Mouse (Mus musculus) cerebellum, adult 18-20 months (tissue): ENCODE data around the gene Olfr1412.

Source experiments
- DNase-seq, 2 experiments: peaks; one replicate each; pipeline ENCODE4 v3.0.0; 2021

The Olfr1412 gene

DNA sequence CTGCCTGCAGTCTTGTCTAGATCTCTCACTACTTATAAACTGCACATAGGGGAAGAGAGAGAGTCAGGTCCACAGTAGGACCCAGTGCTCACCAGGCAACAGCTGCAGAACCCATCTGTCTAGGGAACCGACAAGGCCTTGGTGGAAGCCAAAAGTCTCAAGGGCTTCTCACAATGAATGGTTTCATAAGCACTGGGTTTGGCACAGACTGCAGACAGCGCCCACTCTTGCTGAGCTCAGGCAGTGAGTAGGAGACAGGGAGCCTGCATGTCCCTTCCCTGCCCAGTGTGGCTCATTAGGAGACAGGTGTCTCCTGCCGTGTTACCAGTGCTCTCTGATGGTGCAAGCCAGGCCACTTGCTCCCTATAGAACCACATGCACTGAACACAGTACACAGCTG, 52.6 kb downstream of the Olfr1412 start:
- no peak for DNase-seq

DNA sequence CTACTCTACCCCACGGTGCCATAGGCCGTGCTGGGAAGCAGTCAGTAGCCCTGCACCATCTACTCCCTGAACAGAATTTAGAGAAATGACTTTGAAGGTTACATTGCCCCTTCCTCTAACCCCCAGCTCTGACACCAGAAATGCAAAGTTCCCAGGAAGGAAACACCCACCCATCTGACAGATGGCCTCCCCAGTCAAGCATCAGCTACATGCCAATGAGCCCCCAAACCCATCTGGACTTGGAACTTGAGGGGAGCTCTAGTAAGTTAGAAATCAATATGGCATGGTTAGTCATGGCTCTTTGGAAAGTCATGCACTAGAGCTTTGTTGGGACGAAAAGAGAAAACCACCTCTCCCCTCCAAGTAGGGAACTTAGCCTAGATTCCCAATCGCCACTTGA, 53.2 kb downstream of the Olfr1412 start:
- no peak for DNase-seq

DNA sequence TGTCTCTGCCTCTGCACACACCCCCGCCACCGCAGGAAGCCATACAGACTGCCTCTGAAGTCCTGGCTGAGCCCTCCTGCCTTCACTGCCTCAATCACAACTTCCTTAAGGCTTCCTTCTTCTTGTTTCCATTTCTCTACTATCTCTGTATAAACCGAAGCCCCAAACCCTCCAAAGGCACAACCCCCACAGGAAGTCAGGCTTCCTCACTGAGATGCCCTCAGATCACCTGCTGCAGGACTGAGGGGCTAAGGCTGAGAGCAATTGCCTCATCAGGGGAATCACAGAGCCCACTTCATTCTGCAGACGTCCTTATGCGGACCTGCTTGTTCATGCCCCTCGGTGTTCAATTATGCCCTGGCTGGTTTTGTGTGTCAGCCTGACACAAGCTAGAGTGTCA, 54.8 kb downstream of the Olfr1412 start:
- DNase-seq, result no peak
